Mouse (Mus musculus) lung, postnatal 0 days (tissue): Measurements from ENCODE around the gene Pim1. TPM values are rescaled to one million over a fixed set of nuclear protein-coding genes. Genes with fewer than 3 reads are reported as not detected.
"Not testable (repeated sequence)": the region's sequence is repeated elsewhere in the genome, so short reads cannot be mapped to it uniquely, and the experiment has no call there.

Source experiments
- ATAC-seq: fragments of 200-750 bp; cut with Nextera tagmentation; 2 replicates; pipeline ENCODE4 v1.8.0; 2017; ENCODE audit warnings: moderate library complexity
- DNase-seq: peaks from one replicate; pipeline ENCODE4 v3.0.0-alpha.2; 2016; ENCODE audit warnings: low spot score
- H3K27ac ChIP-seq: fragments of 300-500 bp; sonication (generic); 2 replicates; pipeline ENCODE4 v1.5.1; 2014; ENCODE audit warnings: antibody characterized with exemption, mild to moderate bottlenecking, low read length, mixed read lengths
- H3K27me3 ChIP-seq: fragments of 300-500 bp; sonication (generic); replicated peaks from 2 replicates; pipeline ENCODE4 v1.6.1; 2014; ENCODE audit warnings: low read length, mixed read lengths; ENCODE audit not compliant: insufficient read depth
- H3K36me3 ChIP-seq: fragments of 300-500 bp; sonication (generic); 2 replicates; pipeline ENCODE4 v1.6.1; 2014; ENCODE audit warnings: low read length, mixed read lengths; ENCODE audit not compliant: insufficient read depth
- H3K4me1 ChIP-seq: fragments of 300-500 bp; sonication (generic); 2 replicates; pipeline ENCODE4 v1.6.1; 2014; ENCODE audit warnings: antibody characterized with exemption, low read depth, low read length, mixed read lengths; ENCODE audit not compliant: insufficient read depth
- H3K4me2 ChIP-seq: fragments of 300-500 bp; sonication (generic); replicated peaks from 2 replicates; pipeline ENCODE4 v1.6.1; 2014; ENCODE audit warnings: low read depth, mild to moderate bottlenecking, low read length, moderate library complexity, mixed read lengths
- H3K4me3 ChIP-seq: fragments of 300-500 bp; sonication (generic); 2 replicates; pipeline ENCODE4 v1.5.1; 2014; ENCODE audit warnings: low read depth, low read length
- H3K9ac ChIP-seq: fragments of 300-500 bp; sonication (generic); replicated peaks from 2 replicates; pipeline ENCODE4 v1.6.1; 2014; ENCODE audit warnings: low read depth, mild to moderate bottlenecking
- H3K9me3 ChIP-seq: fragments of 300-500 bp; sonication (generic); 2 replicates; pipeline ENCODE4 v1.6.1; 2016; ENCODE audit warnings: low read length, mixed read lengths
- CTCF ChIP-seq: IDR thresholded peaks from 2 replicates; pipeline ENCODE4 v1.5.1; 2016; ENCODE audit warnings: antibody characterized with exemption, mild to moderate bottlenecking
- EP300 ChIP-seq: IDR thresholded peaks from 2 replicates; pipeline ENCODE4 v1.6.1; 2016; ENCODE audit warnings: antibody characterized with exemption, mild to moderate bottlenecking, control low read depth
- WGBS: fragments of 180-500 bp; shearing (Covaris S2); extraction: QIAGEN DNeasy Blood & Tissue Kit; methylation state at CpG from one replicate; pipeline ENCODE4 v1.1.7; 2014; 5-methylcytosine and 5-hydroxymethylcytosine counted together
- polyA plus RNA-seq: library from polyadenylated mRNA; unstranded; fragments of >200 nt; fragmentation: Nextera tagmentation; extraction: Ambion mirVana; gene quantifications from 2 replicates; pipeline ENCODE4 v1.2.1, GENCODE M21; 2015

Pim1 gene
- polyA plus RNA-seq, 1 experiment from 2014 or later: 30.0 TPM

- 79% methylated on average over 6 of the region's 6 CpGs for WGBS
- ATAC-seq: no peak
- H3K9ac ChIP-seq: no peak overlapping the region
- H3K4me2 ChIP-seq: no peak overlapping the region
- H3K27ac ChIP-seq: no peak overlapping the region
- TF ChIP-seq CTCF: no peak
- no peak for TF ChIP-seq EP300
- DNase-seq: no peak
- no peak overlapping the region for H3K4me3 ChIP-seq
- H3K27me3 ChIP-seq: no peaks in the 10 kb centered on the region
- no peaks in the 10 kb centered on the region for H3K9me3 ChIP-seq
- no peaks in the 10 kb centered on the region; the same call in 1 of the 2 replicates for H3K4me1 ChIP-seq
- peaks cover 11% of the 10 kb centered on the region; the same call in 1 of the 2 replicates for H3K36me3 ChIP-seq
Measured at GRCm38 (mm10) chr17:29496211-29497070, 5.9 kb downstream of the Pim1 start.

- Histone ChIP-seq H3K4me2 (no peak overlapping the region), H3K27me3 (no peaks in the 10 kb centered on the region), H3K9me3 (no peaks in the 10 kb centered on the region), H3K4me3 (no peak overlapping the region), H3K9ac (no peak overlapping the region), H3K4me1 (no peaks in the 10 kb centered on the region; the same call in 1 of the 2 replicates), H3K36me3 (peaks cover 11% of the 10 kb centered on the region; the same call in 1 of the 2 replicates), H3K27ac (no peak overlapping the region)
- ATAC-seq (no peak), DNase-seq (no peak)
- 84% methylated on average over 3 of the region's 3 CpGs for WGBS
- TF ChIP-seq EP300: no peak
- no peak for TF ChIP-seq CTCF
Measured at GRCm38 (mm10) chr17:29497071-29497354, 6.5 kb downstream of the Pim1 start.

GRCm38 (mm10) chr17:29497481-29497880 is 6.9 kb downstream of the Pim1 start:
- 68% methylated on average over 1 of the region's 1 CpGs for WGBS
- H3K4me2 ChIP-seq, H3K27me3 ChIP-seq, ATAC-seq, H3K27ac ChIP-seq, DNase-seq, H3K4me1 ChIP-seq, H3K9ac ChIP-seq, H3K4me3 ChIP-seq, H3K9me3 ChIP-seq: not testable (repeated sequence)
- H3K36me3 ChIP-seq: peaks cover 11% of the 10 kb centered on the region; the same call in 1 of the 2 replicates

GRCm38 (mm10) chr17:29498028-29498427 is 7.5 kb downstream of the Pim1 start:
- H3K27me3 ChIP-seq: no peaks in the 10 kb centered on the region
- no peak overlapping the region for H3K9ac ChIP-seq
- TF ChIP-seq EP300 (no peak), CTCF (no peak)
- no peak overlapping the region for H3K4me2 ChIP-seq
- no peaks in the 10 kb centered on the region for H3K9me3 ChIP-seq
- ATAC-seq (peak; percentile 22), DNase-seq (peak; percentile 50)
- no peak overlapping the region for H3K27ac ChIP-seq
- WGBS: 18% methylated on average over 4 of the region's 4 CpGs
- no peak overlapping the region for H3K4me3 ChIP-seq
- H3K36me3 ChIP-seq: peaks cover 9% of the 10 kb centered on the region; the same call in 1 of the 2 replicates
- peaks cover 3% of the 10 kb centered on the region; the same call in 1 of the 2 replicates for H3K4me1 ChIP-seq

GRCm38 (mm10) chr17:29498952-29499351 is 8.4 kb downstream of the Pim1 start:
- not testable (repeated sequence) for H3K27ac ChIP-seq, H3K9ac ChIP-seq, H3K36me3 ChIP-seq, H3K4me2 ChIP-seq, DNase-seq, ATAC-seq, H3K9me3 ChIP-seq, H3K4me1 ChIP-seq, H3K27me3 ChIP-seq, H3K4me3 ChIP-seq
- 81% methylated on average over 2 of the region's 2 CpGs for WGBS

GRCm38 (mm10) chr17:29499511-29499910 is 9.0 kb downstream of the Pim1 start:
- TF ChIP-seq EP300 (no peak), CTCF (no peak)
- ATAC-seq (no peak), DNase-seq (no peak)
- H3K27ac ChIP-seq: no peak overlapping the region
- H3K36me3 ChIP-seq: no peaks in the 10 kb centered on the region
- no peak overlapping the region for H3K4me3 ChIP-seq
- H3K4me2 ChIP-seq: no peak overlapping the region
- no peaks in the 10 kb centered on the region for H3K27me3 ChIP-seq
- H3K9ac ChIP-seq: no peak overlapping the region
- H3K9me3 ChIP-seq: no peaks in the 10 kb centered on the region
- H3K4me1 ChIP-seq: peaks cover 6% of the 10 kb centered on the region; the same call in 1 of the 2 replicates
- 60% methylated on average over 6 of the region's 6 CpGs for WGBS
